ENCODE assay signal across 8 mouse cellular contexts in the genomic region with DNA sequence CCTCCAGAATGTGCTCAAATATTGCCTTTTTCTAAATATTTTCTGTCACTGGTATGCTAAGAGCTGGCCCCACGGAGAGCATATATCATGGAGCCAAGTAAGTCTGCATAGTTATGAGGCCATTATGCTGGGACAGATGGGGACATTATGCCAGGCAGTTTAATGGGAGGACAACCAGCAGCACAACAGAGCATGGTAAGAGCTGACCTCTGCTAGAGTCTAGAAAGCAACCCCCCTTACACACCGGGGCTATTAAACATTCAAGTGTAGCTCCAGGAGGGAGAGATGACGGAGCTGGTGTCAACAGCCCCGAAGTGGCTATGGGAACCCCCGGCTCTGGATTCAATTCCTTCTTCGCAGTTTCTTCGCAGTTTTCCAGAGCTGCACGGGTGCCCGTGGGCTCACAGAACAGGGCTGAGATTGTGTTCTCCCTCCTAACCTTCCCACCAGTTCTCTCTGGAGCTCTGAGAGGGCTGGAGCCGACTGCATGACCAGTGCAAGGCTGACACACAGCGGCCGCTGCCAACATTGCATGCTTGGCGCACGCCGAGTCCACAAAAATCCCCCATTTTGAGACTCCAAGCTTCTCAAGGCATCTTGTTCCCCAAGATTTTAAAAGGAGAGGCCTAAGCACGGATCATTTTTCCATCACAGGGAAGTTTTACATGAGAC.
DNase-seq lines count a peak whose midpoint lies in the region; TF ChIP-seq lines count a peak whose summit lies in the region.

No protein-coding gene starts in this region.

- peak; percentile 7 for DNase-seq in thymus, postnatal 0 days (ENCODE audit: low spot score)
- no peak for DNase-seq in thymus, postnatal 14 days
- DNase-seq in cerebellum, postnatal 25 days, result peak; percentile 75 to 84
- DNase-seq in frontal cortex, postnatal 10 days (ENCODE audit: low spot score in 2 of 2), result peak; percentile 27 to 72
- peak; percentile 54 to 74 for DNase-seq in layer of hippocampus, adult 2 months (ENCODE audit: low spot score in 2 of 2)
- DNase-seq in lung, postnatal 14 days, result peak; percentile 47
- DNase-seq in right cerebral cortex, adult 18-20 months, result peak; percentile 40
- DNase-seq in natural killer cell, adult 2 months (ENCODE audit: low spot score in 2 of 2), result no peak

- peak overlapping the region; percentile 14; the same call in 1 of the 2 replicates for H3K27ac ChIP-seq in layer of hippocampus, adult 2 months

- H3K4me3 ChIP-seq in layer of hippocampus, adult 2 months, result no peak overlapping the region

- TF ChIP-seq CTCF in layer of hippocampus, adult 2 months (conservative IDR thresholded peaks at IDR 0.05), result peak; percentile 90

Comparison
In these comparisons a context has a peak if more than half of its experiments do, and no peak if none do; other contexts are left out.
1. DNase-seq: peak in thymus, postnatal 0 days (single experiment), cerebellum, postnatal 25 days (2 of 2), frontal cortex, postnatal 10 days (2 of 2), layer of hippocampus, adult 2 months (2 of 2), lung, postnatal 14 days (single experiment) and right cerebral cortex, adult 18-20 months (single experiment); none in thymus, postnatal 14 days (single experiment) and natural killer cell, adult 2 months (0 of 2).